23 mouse cellular contexts compared by ENCODE assay signal in the genomic region with DNA sequence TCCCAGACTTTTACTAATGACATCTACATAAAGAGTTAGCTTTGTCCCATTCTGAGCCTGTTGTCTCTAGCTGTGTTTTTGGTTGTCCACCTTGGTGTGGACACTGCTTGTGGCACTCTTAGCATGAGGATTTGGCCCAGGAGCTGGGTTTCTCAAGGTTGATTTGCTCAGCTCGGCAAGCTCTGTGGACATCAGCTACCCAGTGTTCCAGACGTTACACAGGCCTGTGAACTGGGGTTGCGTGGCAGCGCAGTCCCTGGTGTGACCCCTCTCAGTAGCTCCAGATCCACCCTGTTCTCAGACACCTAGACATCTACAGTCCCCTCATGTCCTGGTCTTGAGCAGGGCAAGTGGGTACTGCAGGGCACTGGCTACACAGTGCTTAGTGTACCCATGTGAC.
"Had no signal": no experiment of that assay in that cellular context is flagged by ENCODE, and none has a peak within 500 bp of the region (broad histone marks: within the 10 kb centered on the region; RNA-seq: fewer than 3 reads in every experiment).

No protein-coding gene starts in this region.

- H3K4me2 ChIP-seq: heart, embryonic 13.5 days; heart, embryonic 15.5 days; hindbrain, embryonic 13.5 days; hindbrain, embryonic 15.5 days; limb, embryonic 13.5 days; limb, embryonic 15.5 days; liver, embryonic 12.5 days had no signal

- H3K36me3 ChIP-seq: heart, embryonic 13.5 days; heart, embryonic 15.5 days; hindbrain, embryonic 13.5 days; hindbrain, embryonic 15.5 days; limb, embryonic 13.5 days; limb, embryonic 15.5 days; liver, embryonic 12.5 days had no signal

- H3K4me3 ChIP-seq: heart, embryonic 13.5 days; heart, embryonic 15.5 days; hindbrain, embryonic 13.5 days; hindbrain, embryonic 15.5 days; limb, embryonic 13.5 days; limb, embryonic 15.5 days; liver, embryonic 12.5 days had no signal

- DNase-seq: gastrocnemius, postnatal 14 days; gastrocnemius, postnatal 36 days; heart, adult 18-20 months; heart, postnatal 14 days; heart, postnatal 36 days; kidney, adult 11 months; kidney, adult 2 months; kidney, adult 9 months; kidney, postnatal 10 days; kidney, postnatal 25 days; layer of hippocampus, adult 9-11 months; layer of hippocampus, postnatal 36 days; left cerebral cortex, postnatal 4 days had no signal

- H3K27me3 ChIP-seq: heart, embryonic 13.5 days; heart, embryonic 15.5 days; hindbrain, embryonic 13.5 days; hindbrain, embryonic 15.5 days; limb, embryonic 13.5 days; limb, embryonic 15.5 days; liver, embryonic 12.5 days had no signal

- ATAC-seq: hindbrain, postnatal 0 days; intestine, embryonic 16.5 days; liver, embryonic 12.5 days had no signal

- H3K9ac ChIP-seq: heart, embryonic 13.5 days; heart, embryonic 15.5 days; hindbrain, embryonic 13.5 days; hindbrain, embryonic 15.5 days; limb, embryonic 13.5 days; limb, embryonic 15.5 days; liver, embryonic 12.5 days; liver, embryonic 14.5 days had no signal

- H3K27ac ChIP-seq: heart, embryonic 13.5 days; heart, embryonic 15.5 days; hindbrain, embryonic 13.5 days; hindbrain, embryonic 15.5 days; limb, embryonic 13.5 days; limb, embryonic 15.5 days; liver, embryonic 12.5 days; liver, embryonic 14.5 days had no signal

- H3K9me3 ChIP-seq: heart, embryonic 13.5 days; heart, embryonic 15.5 days; hindbrain, embryonic 13.5 days; hindbrain, embryonic 15.5 days; limb, embryonic 13.5 days; limb, embryonic 15.5 days; liver, embryonic 12.5 days had no signal

- H3K4me1 ChIP-seq: heart, embryonic 15.5 days; hindbrain, embryonic 15.5 days; limb, embryonic 15.5 days; liver, embryonic 12.5 days had no signal
